Mouse (Mus musculus): Measurements from ENCODE around the gene Dnaja3. TPM values are rescaled to one million over a fixed set of nuclear protein-coding genes. Genes with fewer than 3 reads are reported as not detected.

Gene Dnaja3
- polyA plus RNA-seq, 1 experiment = 64.0 TPM

DNA sequence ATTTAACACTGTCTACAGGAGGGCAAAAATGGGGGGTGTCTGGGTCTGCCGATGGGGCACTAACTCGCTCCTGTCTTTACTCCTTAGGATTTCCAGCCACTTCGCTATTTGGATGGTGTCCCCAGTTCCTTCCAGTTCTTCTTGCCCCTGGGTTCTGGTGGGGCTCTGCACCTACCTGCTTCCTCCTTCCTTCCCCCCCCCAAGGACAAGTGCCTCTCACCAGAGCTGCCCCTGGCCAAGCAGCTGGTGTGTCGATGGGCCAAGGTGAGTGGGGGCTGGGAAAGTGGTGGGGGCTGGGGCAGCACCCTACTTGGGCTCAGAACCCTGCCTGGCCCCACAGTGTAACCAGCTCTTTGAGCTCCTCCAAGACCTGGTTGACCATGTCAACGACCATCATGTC lies 28.6 kb upstream of the Dnaja3 start:
- H3K4me3 ChIP-seq (replicated peaks; ENCODE audit: insufficient read depth, low read depth, low read length) = no peak overlapping the region
- TF ChIP-seq POLR2A (IDR thresholded peaks at IDR 0.05; ENCODE audit: borderline replicate concordance, insufficient read depth, low read length) = no peak
- no peak for TF ChIP-seq CTCF (IDR thresholded peaks at IDR 0.05; ENCODE audit: borderline replicate concordance, insufficient read depth, low read depth, low read length)
- H3K4me1 ChIP-seq (ENCODE audit: control insufficient read depth, insufficient read depth, low read length) = no peaks in the 10 kb centered on the region; the same call in 1 of the 2 replicates
- no peaks in the 10 kb centered on the region for H3K27me3 ChIP-seq (ENCODE audit: control insufficient read depth, insufficient read depth, low read length)
- WGBS = 88% methylated on average over 5 of the region's 5 CpGs
- no peak overlapping the region for H3K27ac ChIP-seq (ENCODE audit: insufficient read depth, low read length)
- no peak for DNase-seq

DNA sequence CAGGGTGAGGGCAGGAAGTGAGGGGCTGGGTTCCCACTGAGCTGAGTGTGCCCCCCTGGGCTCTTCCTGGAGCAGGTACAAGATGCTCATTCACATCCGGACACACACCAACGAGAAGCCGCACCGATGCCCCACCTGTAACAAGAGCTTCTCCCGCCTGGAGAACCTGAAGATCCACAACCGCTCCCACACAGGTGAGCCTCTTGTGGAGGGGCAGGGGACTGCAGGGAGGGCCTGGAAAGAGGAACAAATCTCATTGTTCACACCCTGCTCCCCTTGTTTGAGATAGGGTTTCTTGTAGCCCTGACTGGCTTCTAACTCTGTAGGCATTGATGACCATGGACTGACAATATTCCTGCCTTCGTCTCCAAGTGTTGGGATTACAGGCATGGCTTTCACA lies 28.1 kb upstream of the Dnaja3 start:
- H3K4me1 ChIP-seq (ENCODE audit: control insufficient read depth, insufficient read depth, low read length) = no peaks in the 10 kb centered on the region; the same call in 1 of the 2 replicates
- H3K27me3 ChIP-seq (ENCODE audit: control insufficient read depth, insufficient read depth, low read length) = no peaks in the 10 kb centered on the region
- no peak overlapping the region for H3K27ac ChIP-seq (ENCODE audit: insufficient read depth, low read length)
- 93% methylated on average over 7 of the region's 7 CpGs for WGBS
- H3K4me3 ChIP-seq (replicated peaks; ENCODE audit: insufficient read depth, low read depth, low read length) = no peak overlapping the region
- DNase-seq = no peak
- TF ChIP-seq CTCF (IDR thresholded peaks at IDR 0.05; ENCODE audit: borderline replicate concordance, insufficient read depth, low read depth, low read length) (no peak), POLR2A (IDR thresholded peaks at IDR 0.05; ENCODE audit: borderline replicate concordance, insufficient read depth, low read length) (no peak)

DNA sequence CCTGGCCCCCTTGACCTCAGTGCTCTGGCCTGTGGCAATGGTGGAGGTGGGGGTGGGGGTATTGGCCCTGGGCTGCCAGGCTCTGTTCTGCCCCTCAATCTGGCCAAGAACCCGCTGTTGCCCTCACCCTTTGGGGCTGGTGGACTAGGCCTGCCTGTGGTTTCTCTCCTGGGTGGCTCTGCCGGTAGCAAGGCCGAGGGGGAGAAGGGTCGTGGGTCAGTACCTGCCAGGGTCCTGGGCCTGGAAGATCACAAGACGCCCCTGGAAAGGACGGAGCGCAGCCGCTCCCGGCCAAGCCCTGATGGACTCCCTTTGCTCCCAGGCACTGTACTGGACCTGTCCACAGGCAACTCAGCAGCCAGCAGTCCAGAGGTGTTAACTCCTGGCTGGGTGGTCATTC lies 26.1 kb upstream of the Dnaja3 start:
- no peak overlapping the region for H3K4me3 ChIP-seq (replicated peaks; ENCODE audit: insufficient read depth, low read depth, low read length)
- DNase-seq = no peak
- H3K27me3 ChIP-seq (ENCODE audit: control insufficient read depth, insufficient read depth, low read length) = no peaks in the 10 kb centered on the region
- 93% methylated on average over 9 of the region's 9 CpGs for WGBS
- H3K4me1 ChIP-seq (ENCODE audit: control insufficient read depth, insufficient read depth, low read length) = no peaks in the 10 kb centered on the region
- TF ChIP-seq CTCF (IDR thresholded peaks at IDR 0.05; ENCODE audit: borderline replicate concordance, insufficient read depth, low read depth, low read length) (no peak), POLR2A (IDR thresholded peaks at IDR 0.05; ENCODE audit: borderline replicate concordance, insufficient read depth, low read length) (no peak)
- no peak overlapping the region for H3K27ac ChIP-seq (ENCODE audit: insufficient read depth, low read length)

DNA sequence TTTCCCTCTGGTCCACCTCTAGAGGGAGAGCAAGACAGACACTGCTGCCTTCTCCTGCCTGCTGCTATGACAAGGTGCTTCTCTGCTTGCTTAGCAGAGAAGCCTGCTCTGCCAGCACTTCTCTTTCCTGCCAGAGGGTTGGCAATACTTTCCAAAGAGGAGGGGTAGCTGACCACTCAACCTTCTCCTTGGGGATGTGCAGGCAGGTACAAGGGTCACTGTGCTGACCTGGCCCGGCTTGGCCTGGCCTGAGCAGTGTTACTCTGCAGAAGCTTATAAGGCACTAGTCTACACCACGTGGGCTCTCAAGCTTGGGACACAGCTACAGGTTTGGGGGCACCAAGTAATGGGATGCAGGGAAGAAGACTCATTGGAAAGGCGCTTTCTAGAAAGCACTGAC lies 25.1 kb upstream of the Dnaja3 start:
- Histone ChIP-seq H3K27me3 (ENCODE audit: control insufficient read depth, insufficient read depth, low read length) (no peaks in the 10 kb centered on the region), H3K4me1 (ENCODE audit: control insufficient read depth, insufficient read depth, low read length) (no peaks in the 10 kb centered on the region), H3K4me3 (replicated peaks; ENCODE audit: insufficient read depth, low read depth, low read length) (no peak overlapping the region), H3K27ac (ENCODE audit: insufficient read depth, low read length) (no peak overlapping the region)
- TF ChIP-seq POLR2A (IDR thresholded peaks at IDR 0.05; ENCODE audit: borderline replicate concordance, insufficient read depth, low read length) (no peak), CTCF (IDR thresholded peaks at IDR 0.05; ENCODE audit: borderline replicate concordance, insufficient read depth, low read depth, low read length) (no peak)
- DNase-seq = no peak
- WGBS = 90% methylated on average over 3 of the region's 3 CpGs

DNA sequence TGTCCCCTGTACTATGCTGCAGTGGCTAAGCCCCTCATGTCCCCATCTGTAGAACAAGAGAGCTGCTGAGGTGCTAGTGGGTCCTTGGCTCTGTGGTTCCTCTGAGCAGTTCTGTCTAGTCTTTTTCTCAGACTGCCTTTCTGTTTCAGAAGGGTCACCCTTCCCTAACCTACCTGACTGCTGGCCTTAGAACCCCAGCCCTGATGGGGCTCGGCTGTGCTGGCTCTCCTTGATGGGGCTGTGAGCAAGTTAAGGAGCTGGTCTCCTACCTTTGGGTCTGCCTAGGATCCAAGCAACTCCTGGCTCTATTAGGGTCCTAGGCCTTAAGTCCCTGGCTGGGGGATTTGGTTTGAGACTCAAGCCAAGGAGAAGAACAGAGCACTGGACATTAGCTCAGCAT lies 24.5 kb upstream of the Dnaja3 start:
- TF ChIP-seq CTCF (IDR thresholded peaks at IDR 0.05; ENCODE audit: borderline replicate concordance, insufficient read depth, low read depth, low read length) (no peak), POLR2A (IDR thresholded peaks at IDR 0.05; ENCODE audit: borderline replicate concordance, insufficient read depth, low read length) (no peak)
- WGBS = 85% methylated on average over 1 of the region's 1 CpGs
- no peaks in the 10 kb centered on the region for H3K27me3 ChIP-seq (ENCODE audit: control insufficient read depth, insufficient read depth, low read length)
- DNase-seq = no peak
- no peak overlapping the region for H3K4me3 ChIP-seq (replicated peaks; ENCODE audit: insufficient read depth, low read depth, low read length)
- no peak overlapping the region for H3K27ac ChIP-seq (ENCODE audit: insufficient read depth, low read length)
- H3K4me1 ChIP-seq (ENCODE audit: control insufficient read depth, insufficient read depth, low read length) = no peaks in the 10 kb centered on the region

DNA sequence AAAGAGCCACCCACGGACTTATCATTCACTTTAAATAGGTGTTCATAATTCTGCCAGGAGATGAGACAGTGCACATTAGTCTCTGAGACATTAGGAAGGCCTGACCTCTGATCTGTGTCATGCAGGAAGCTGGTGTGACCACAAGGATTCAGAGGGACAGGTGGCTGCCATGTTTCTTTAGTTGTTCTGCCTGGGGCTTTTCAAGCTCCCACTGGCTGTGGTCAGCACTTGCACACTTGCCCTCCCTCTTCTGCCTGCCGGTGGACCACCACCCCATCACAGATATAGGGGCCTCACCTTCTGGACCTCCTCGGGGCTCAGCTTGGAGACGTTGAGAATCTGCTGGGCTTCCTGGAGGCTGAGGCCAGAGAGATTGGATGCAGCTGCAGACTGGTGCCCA lies 23.0 kb upstream of the Dnaja3 start:
- TF ChIP-seq POLR2A (IDR thresholded peaks at IDR 0.05; ENCODE audit: borderline replicate concordance, insufficient read depth, low read length) (no peak), CTCF (IDR thresholded peaks at IDR 0.05; ENCODE audit: borderline replicate concordance, insufficient read depth, low read depth, low read length) (no peak)
- no peak overlapping the region for H3K27ac ChIP-seq (ENCODE audit: insufficient read depth, low read length)
- H3K4me3 ChIP-seq (replicated peaks; ENCODE audit: insufficient read depth, low read depth, low read length) = no peak overlapping the region
- no peak for DNase-seq
- H3K4me1 ChIP-seq (ENCODE audit: control insufficient read depth, insufficient read depth, low read length) = peaks cover 1% of the 10 kb centered on the region; the same call in 1 of the 2 replicates
- WGBS = 78% methylated on average over 4 of the region's 4 CpGs
- no peaks in the 10 kb centered on the region for H3K27me3 ChIP-seq (ENCODE audit: control insufficient read depth, insufficient read depth, low read length)

DNA sequence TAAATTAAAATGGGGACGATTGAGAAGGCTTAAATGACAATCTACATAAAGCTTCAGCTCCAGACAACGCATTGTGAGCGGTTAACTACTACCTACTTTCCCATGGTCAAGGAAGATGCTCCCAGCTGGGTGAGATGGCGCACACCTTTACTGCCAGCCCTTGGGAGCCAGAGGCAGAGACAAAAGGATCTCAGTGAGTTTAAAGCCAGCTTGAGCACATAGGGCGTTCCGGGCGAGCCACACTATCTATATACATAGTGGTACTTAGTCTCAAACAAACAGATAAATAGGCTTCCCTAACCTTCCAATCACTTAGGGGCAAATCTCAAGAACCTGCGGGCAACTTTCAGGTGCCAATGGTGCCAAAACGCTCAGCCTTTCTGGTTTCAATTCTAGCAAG lies 15.7 kb upstream of the Dnaja3 start:
- no peak for DNase-seq
- 6% methylated on average over 9 of the region's 9 CpGs for WGBS
- peak overlapping the region; percentile 72 for H3K4me3 ChIP-seq (replicated peaks; ENCODE audit: insufficient read depth, low read depth, low read length)

DNA sequence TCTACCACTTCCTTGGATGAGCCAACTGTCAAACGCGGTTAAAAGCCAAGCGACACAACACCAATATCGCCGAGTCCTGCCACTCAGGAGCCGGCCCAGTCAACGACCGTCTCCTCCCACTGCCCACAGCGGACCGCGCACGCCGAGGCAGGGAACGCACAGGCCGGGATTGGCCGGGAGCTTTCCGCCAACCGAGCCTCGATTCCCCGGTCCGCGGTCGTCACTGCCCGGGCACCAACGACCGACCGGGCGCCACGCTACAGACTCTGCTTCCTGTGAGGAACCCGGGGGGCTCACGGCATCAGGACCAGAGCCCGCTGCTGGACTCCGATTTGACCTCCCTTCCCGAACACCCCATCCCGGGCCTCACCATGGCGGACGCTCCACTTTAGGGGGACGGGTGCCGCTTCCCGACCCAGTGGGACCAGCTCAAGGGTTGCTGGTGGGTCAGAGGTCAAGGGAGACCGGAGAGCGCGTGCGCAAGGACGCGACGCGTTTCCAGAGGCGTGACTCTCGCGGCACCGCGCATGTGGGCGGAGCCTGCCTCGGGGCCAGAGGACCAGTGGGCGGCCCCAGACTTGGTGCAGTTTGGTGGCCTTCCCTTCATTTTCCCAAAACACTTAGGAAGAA lies 15.2 kb upstream of the Dnaja3 start, which contains the start of gene Pam16:
Pam16 (minus strand) TSS at position 508 of the 630 bp plus-strand sequence.
- TF ChIP-seq POLR2A (IDR thresholded peaks at IDR 0.05; ENCODE audit: borderline replicate concordance, insufficient read depth, low read length) (peak; percentile 73; the same call in 1 of the 2 replicates), CTCF (IDR thresholded peaks at IDR 0.05; ENCODE audit: borderline replicate concordance, insufficient read depth, low read depth, low read length) (no peak)
- H3K4me1 ChIP-seq (ENCODE audit: control insufficient read depth, insufficient read depth, low read length) = peaks cover 9% of the 10 kb centered on the region
- peak within 1 kb of the TSS; percentile 72 for H3K4me3 ChIP-seq (replicated peaks; ENCODE audit: insufficient read depth, low read depth, low read length)
- peak; percentile 90 to 91 for DNase-seq
- WGBS = under 1% methylated on average over 56 of the region's 56 CpGs
- H3K27me3 ChIP-seq (ENCODE audit: control insufficient read depth, insufficient read depth, low read length) = no peaks in the 10 kb centered on the region
- peak within 1 kb of the TSS; percentile 42; the same call in 1 of the 2 replicates for H3K27ac ChIP-seq (ENCODE audit: insufficient read depth, low read length)

More for the DNA sequence above, 15.7 kb upstream of the Dnaja3 start:
- no peak overlapping the region for H3K27ac ChIP-seq (ENCODE audit: insufficient read depth, low read length)
- H3K27me3 ChIP-seq (ENCODE audit: control insufficient read depth, insufficient read depth, low read length) = no peaks in the 10 kb centered on the region
- peaks cover 9% of the 10 kb centered on the region for H3K4me1 ChIP-seq (ENCODE audit: control insufficient read depth, insufficient read depth, low read length)
- TF ChIP-seq CTCF (IDR thresholded peaks at IDR 0.05; ENCODE audit: borderline replicate concordance, insufficient read depth, low read depth, low read length) = no peak
- no peak for TF ChIP-seq POLR2A (IDR thresholded peaks at IDR 0.05; ENCODE audit: borderline replicate concordance, insufficient read depth, low read length)

Data from cerebellum, adult 2 months (tissue).